Mouse (Mus musculus): ENCODE results near the gene Ubl3. TPM values are rescaled to one million over a fixed set of nuclear protein-coding genes. Genes with fewer than 3 reads are reported as not detected.

Gene Ubl3
- polyA plus RNA-seq, 1 experiment from 2014 or later: 104 TPM

- H3K27me3 ChIP-seq (ENCODE audit: insufficient read depth, low read length): no peaks in the 10 kb centered on the region
- no peak overlapping the region for H3K9ac ChIP-seq (ENCODE audit: low read depth, low read length)
- H3K4me2 ChIP-seq (ENCODE audit: low read length): no peak overlapping the region
- DNase-seq (ENCODE audit: low spot score): no peak
- H3K27ac ChIP-seq: no peak overlapping the region
- H3K4me1 ChIP-seq (replicated peaks; ENCODE audit: insufficient read depth, low read length): no peaks in the 10 kb centered on the region
- 33% methylated on average over 6 of the region's 6 CpGs for WGBS
- H3K4me3 ChIP-seq (replicated peaks; ENCODE audit: low read depth, low read length): no peak overlapping the region
- TF ChIP-seq CTCF (IDR thresholded peaks at IDR 0.05; ENCODE audit: low read depth): no peak
- H3K36me3 ChIP-seq (ENCODE audit: insufficient read depth, low read length): no peaks in the 10 kb centered on the region
- H3K9me3 ChIP-seq (replicated peaks; ENCODE audit: low read length): no peaks in the 10 kb centered on the region
- no peak for ATAC-seq (replicated peaks; ENCODE audit: low FRiP score, low read depth)
Observed at GRCm38 (mm10) chr5:148565636-148566035, 13.0 kb upstream of the Ubl3 start.

- Histone ChIP-seq H3K4me2 (ENCODE audit: low read length) (no peak overlapping the region), H3K4me1 (replicated peaks; ENCODE audit: insufficient read depth, low read length) (no peaks in the 10 kb centered on the region), H3K27ac (no peak overlapping the region), H3K27me3 (ENCODE audit: insufficient read depth, low read length) (no peaks in the 10 kb centered on the region), H3K9me3 (replicated peaks; ENCODE audit: low read length) (no peaks in the 10 kb centered on the region), H3K9ac (ENCODE audit: low read depth, low read length) (no peak overlapping the region), H3K4me3 (replicated peaks; ENCODE audit: low read depth, low read length) (no peak overlapping the region), H3K36me3 (ENCODE audit: insufficient read depth, low read length) (no peaks in the 10 kb centered on the region)
- no peak for TF ChIP-seq CTCF (IDR thresholded peaks at IDR 0.05; ENCODE audit: low read depth)
- no peak for DNase-seq (ENCODE audit: low spot score)
- ATAC-seq (replicated peaks; ENCODE audit: low FRiP score, low read depth): no peak
- WGBS: 82% methylated on average over 3 of the region's 3 CpGs
Observed at GRCm38 (mm10) chr5:148564073-148564472, 11.5 kb upstream of the Ubl3 start.

GRCm38 (mm10) chr5:148563281-148563680 lies 10.7 kb upstream of the Ubl3 start:
- DNase-seq (ENCODE audit: low spot score): no peak
- no peak for ATAC-seq (replicated peaks; ENCODE audit: low FRiP score, low read depth)
- WGBS: 89% methylated on average over 3 of the region's 4 CpGs

GRCm38 (mm10) chr5:148562235-148562634 lies 9.6 kb upstream of the Ubl3 start:
- no peaks in the 10 kb centered on the region for H3K36me3 ChIP-seq (ENCODE audit: insufficient read depth, low read length)
- no peak overlapping the region for H3K9ac ChIP-seq (ENCODE audit: low read depth, low read length)
- no peak for TF ChIP-seq CTCF (IDR thresholded peaks at IDR 0.05; ENCODE audit: low read depth)
- H3K4me2 ChIP-seq (ENCODE audit: low read length): no peak overlapping the region
- no peaks in the 10 kb centered on the region for H3K4me1 ChIP-seq (replicated peaks; ENCODE audit: insufficient read depth, low read length)
- no peak for ATAC-seq (replicated peaks; ENCODE audit: low FRiP score, low read depth)
- H3K27ac ChIP-seq: no peak overlapping the region
- no peaks in the 10 kb centered on the region for H3K9me3 ChIP-seq (replicated peaks; ENCODE audit: low read length)
- 85% methylated on average over 8 of the region's 8 CpGs for WGBS
- no peak overlapping the region for H3K4me3 ChIP-seq (replicated peaks; ENCODE audit: low read depth, low read length)
- DNase-seq (ENCODE audit: low spot score): no peak
- no peaks in the 10 kb centered on the region for H3K27me3 ChIP-seq (ENCODE audit: insufficient read depth, low read length)

More at GRCm38 (mm10) chr5:148563281-148563680, 10.7 kb upstream of the Ubl3 start:
- Histone ChIP-seq H3K9me3 (replicated peaks; ENCODE audit: low read length) (no peaks in the 10 kb centered on the region), H3K9ac (ENCODE audit: low read depth, low read length) (no peak overlapping the region), H3K36me3 (ENCODE audit: insufficient read depth, low read length) (no peaks in the 10 kb centered on the region), H3K4me2 (ENCODE audit: low read length) (no peak overlapping the region), H3K4me3 (replicated peaks; ENCODE audit: low read depth, low read length) (no peak overlapping the region), H3K27ac (no peak overlapping the region), H3K4me1 (replicated peaks; ENCODE audit: insufficient read depth, low read length) (no peaks in the 10 kb centered on the region), H3K27me3 (ENCODE audit: insufficient read depth, low read length) (no peaks in the 10 kb centered on the region)
- no peak for TF ChIP-seq CTCF (IDR thresholded peaks at IDR 0.05; ENCODE audit: low read depth)

- no peaks in the 10 kb centered on the region for H3K9me3 ChIP-seq (replicated peaks; ENCODE audit: low read length)
- H3K36me3 ChIP-seq (ENCODE audit: insufficient read depth, low read length): no peaks in the 10 kb centered on the region
- H3K4me2 ChIP-seq (ENCODE audit: low read length): no peak overlapping the region
- no peak for DNase-seq (ENCODE audit: low spot score)
- 0 out of 2 replicates have a peak, but pooled peaks cover 3% of the 10 kb centered on the region for H3K4me1 ChIP-seq (replicated peaks; ENCODE audit: insufficient read depth, low read length)
- no peak overlapping the region for H3K9ac ChIP-seq (ENCODE audit: low read depth, low read length)
- TF ChIP-seq CTCF (IDR thresholded peaks at IDR 0.05; ENCODE audit: low read depth): no peak
- H3K4me3 ChIP-seq (replicated peaks; ENCODE audit: low read depth, low read length): no peak overlapping the region
- H3K27ac ChIP-seq: no peak overlapping the region
- no peaks in the 10 kb centered on the region for H3K27me3 ChIP-seq (ENCODE audit: insufficient read depth, low read length)
- ATAC-seq (replicated peaks; ENCODE audit: low FRiP score, low read depth): no peak
- 83% methylated on average over 15 of the region's 15 CpGs for WGBS
Observed at GRCm38 (mm10) chr5:148559261-148559958, 6.8 kb upstream of the Ubl3 start.

- WGBS: 90% methylated on average over 6 of the region's 6 CpGs
- TF ChIP-seq CTCF (IDR thresholded peaks at IDR 0.05; ENCODE audit: low read depth): no peak
- H3K9me3 ChIP-seq (replicated peaks; ENCODE audit: low read length): no peaks in the 10 kb centered on the region
- no peak overlapping the region for H3K27ac ChIP-seq
- no peak overlapping the region for H3K9ac ChIP-seq (ENCODE audit: low read depth, low read length)
- no peak for ATAC-seq (replicated peaks; ENCODE audit: low FRiP score, low read depth)
- no peak for DNase-seq (ENCODE audit: low spot score)
- no peaks in the 10 kb centered on the region for H3K27me3 ChIP-seq (ENCODE audit: insufficient read depth, low read length)
- H3K36me3 ChIP-seq (ENCODE audit: insufficient read depth, low read length): no peaks in the 10 kb centered on the region
- 0 out of 2 replicates have a peak, but pooled peaks cover 3% of the 10 kb centered on the region for H3K4me1 ChIP-seq (replicated peaks; ENCODE audit: insufficient read depth, low read length)
- H3K4me2 ChIP-seq (ENCODE audit: low read length): no peak overlapping the region
- H3K4me3 ChIP-seq (replicated peaks; ENCODE audit: low read depth, low read length): no peak overlapping the region
Observed at GRCm38 (mm10) chr5:148558472-148558871, 5.9 kb upstream of the Ubl3 start.
